Mouse (Mus musculus) spleen, adult 2 months (tissue): Measurements from ENCODE around the gene Elmod3.

Experiments used
- CTCF ChIP-seq: fragments of 200-500 bp; IDR thresholded peaks from 2 replicates; pipeline ENCODE4 v1.5.1; 2011; ENCODE audit warnings: mild to moderate bottlenecking, inconsistent platforms; ENCODE audit not compliant: insufficient read depth, insufficient read length, insufficient replicate concordance; ENCODE audit errors: extremely low read depth
- POLR2A ChIP-seq: fragments of 200-500 bp; IDR thresholded peaks from 2 replicates; pipeline ENCODE4 v1.6.1; 2011; ENCODE audit warnings: low read depth, low read length, inconsistent platforms

GRCm38 (mm10) chr6:72615151-72615550, 16.9 kb upstream of the Elmod3 start:
- no peak for TF ChIP-seq POLR2A
- TF ChIP-seq CTCF = no peak
